Mouse (Mus musculus) heart, postnatal 0 days (tissue): Measurements from ENCODE around the gene Zscan25. TPM values are rescaled to one million over a fixed set of nuclear protein-coding genes. Genes with fewer than 3 reads are reported as not detected.
A peak's percentile ranks its signal among the peaks of the same experiment; 100 is the strongest.

Experiments
- ATAC-seq: fragments of 200-750 bp; cut with Nextera tagmentation; 2 replicates; pipeline ENCODE4 v1.8.0; 2017; ENCODE audit warnings: low read depth, moderate number of reproducible peaks, moderate library complexity; ENCODE audit not compliant: insufficient read depth
- DNase-seq: peaks from one replicate; pipeline ENCODE4 v3.0.0-alpha.2; 2016; ENCODE audit warnings: low spot score
- H3K27ac ChIP-seq: fragments of 300-500 bp; sonication (generic); 2 replicates; pipeline ENCODE4 v1.5.1; 2014; ENCODE audit warnings: low read depth, mild to moderate bottlenecking
- H3K27me3 ChIP-seq: fragments of 300-500 bp; sonication (generic); 2 replicates; pipeline ENCODE4 v1.6.1; 2014; ENCODE audit warnings: low read length, mixed read lengths; ENCODE audit not compliant: control insufficient read depth, insufficient read depth
- H3K36me3 ChIP-seq: fragments of 300-500 bp; sonication (generic); replicated peaks from 2 replicates; pipeline ENCODE4 v1.6.1; 2014; ENCODE audit warnings: low read length, mixed read lengths; ENCODE audit not compliant: control insufficient read depth, insufficient read depth
- H3K4me1 ChIP-seq: fragments of 300-500 bp; sonication (generic); 2 replicates; pipeline ENCODE4 v1.6.1; 2014; ENCODE audit warnings: antibody characterized with exemption; ENCODE audit not compliant: control insufficient read depth, insufficient read depth
- H3K4me2 ChIP-seq: fragments of 300-500 bp; sonication (generic); 2 replicates; pipeline ENCODE4 v1.6.1; 2014; ENCODE audit warnings: low read depth, mild to moderate bottlenecking, low read length, moderate library complexity
- H3K4me3 ChIP-seq: fragments of 300-500 bp; sonication (generic); 2 replicates; pipeline ENCODE4 v1.5.1; 2014; ENCODE audit warnings: low read depth, low read length
- H3K9ac ChIP-seq: fragments of 300-500 bp; sonication (generic); replicated peaks from 2 replicates; pipeline ENCODE4 v1.6.1; 2014; ENCODE audit warnings: low read depth, low read length, mixed read lengths
- H3K9me3 ChIP-seq: fragments of 300-500 bp; sonication (generic); replicated peaks from 2 replicates; pipeline ENCODE4 v1.6.1; 2016; ENCODE audit warnings: low read length; ENCODE audit not compliant: control insufficient read depth
- CTCF ChIP-seq: IDR thresholded peaks from 2 replicates; pipeline ENCODE4 v1.5.1; 2016; ENCODE audit warnings: antibody characterized with exemption, control low read depth, low read depth
- EP300 ChIP-seq: IDR thresholded peaks from 2 replicates; pipeline ENCODE4 v1.6.1; 2016; ENCODE audit warnings: antibody characterized with exemption, low read depth
- WGBS: fragments of 180-500 bp; shearing (Covaris S2); extraction: QIAGEN DNeasy Blood & Tissue Kit; methylation state at CpG from one replicate; pipeline ENCODE4 v1.1.7; 2014; 5-methylcytosine and 5-hydroxymethylcytosine counted together
- polyA plus RNA-seq: library from polyadenylated mRNA; unstranded; fragments of >200 nt; fragmentation: Nextera tagmentation; extraction: Ambion mirVana; gene quantifications from 2 replicates; pipeline ENCODE4 v1.2.1, GENCODE M21; 2015
- total RNA-seq: library from RNA; depleted of rRNA; stranded (reverse); fragments of >200 nt; gene quantifications from 2 replicates; pipeline ENCODE4 v1.2.3, GENCODE M21; 2014; ENCODE audit warnings: low replicate concordance; rRNA removed

Gene Zscan25
- total RNA-seq (9.9 and 17.1 TPM in 2 replicates), polyA plus RNA-seq (0.19 and 0.27 TPM in 2 replicates)

- H3K4me3 ChIP-seq = peak within 1 kb of the TSS; percentile 66
- H3K36me3 ChIP-seq = peaks cover 27% of the 10 kb centered on the region
Observed at GRCm38 (mm10) chr5:145280371-145281143, at the start of gene Zscan25. Gene Zscan25, plus strand, starts transcription at chr5:145280500.

DNA sequence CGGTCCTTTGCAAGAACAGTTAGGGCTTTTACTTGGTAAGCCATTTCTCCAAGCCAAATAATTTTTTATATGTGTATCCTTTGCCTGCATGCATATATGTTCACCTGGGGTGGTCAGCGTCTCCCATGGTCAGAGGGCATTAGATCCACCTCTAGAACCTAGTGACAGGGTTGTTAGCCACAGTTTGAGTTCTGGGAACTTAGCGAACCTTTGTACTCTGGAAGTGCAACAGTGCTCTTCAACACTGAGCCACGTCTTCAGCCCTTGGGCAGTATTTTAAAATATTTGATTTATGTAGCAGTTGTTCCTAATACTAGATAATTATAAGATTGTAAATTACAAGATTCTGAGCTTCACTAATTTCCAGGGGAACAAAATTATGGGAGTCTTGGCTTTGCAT lies 49.7 kb upstream of the Zscan25 start:
- no peak overlapping the region for H3K4me3 ChIP-seq
- WGBS = 91% methylated on average over 4 of the region's 4 CpGs
- TF ChIP-seq CTCF = no peak
- no peak for TF ChIP-seq EP300
- H3K9ac ChIP-seq = no peak overlapping the region
- H3K27ac ChIP-seq = peak overlapping the region; percentile 98
- peak overlapping the region; percentile 79 for H3K4me2 ChIP-seq
- ATAC-seq (no peak), DNase-seq (no peak)
- peaks cover 10% of the 10 kb centered on the region for H3K4me1 ChIP-seq
- H3K27me3 ChIP-seq = no peaks in the 10 kb centered on the region
- no peaks in the 10 kb centered on the region for H3K9me3 ChIP-seq
- H3K36me3 ChIP-seq = peaks cover 23% of the 10 kb centered on the region

More at GRCm38 (mm10) chr5:145280371-145281143, at the start of gene Zscan25:
- DNase-seq (peak; percentile 92), ATAC-seq (peak; percentile 100)
- Histone ChIP-seq H3K4me1 (no peaks in the 10 kb centered on the region), H3K4me2 (peak within 1 kb of the TSS; percentile 67), H3K27ac (peak within 1 kb of the TSS; percentile 91), H3K9ac (peak within 1 kb of the TSS; percentile 85), H3K27me3 (no peaks in the 10 kb centered on the region), H3K9me3 (no peaks in the 10 kb centered on the region)
- TF ChIP-seq CTCF (no peak), EP300 (peak; percentile 40; the same call in 1 of the 2 replicates)
- under 1% methylated on average over 50 of the region's 50 CpGs for WGBS

DNA sequence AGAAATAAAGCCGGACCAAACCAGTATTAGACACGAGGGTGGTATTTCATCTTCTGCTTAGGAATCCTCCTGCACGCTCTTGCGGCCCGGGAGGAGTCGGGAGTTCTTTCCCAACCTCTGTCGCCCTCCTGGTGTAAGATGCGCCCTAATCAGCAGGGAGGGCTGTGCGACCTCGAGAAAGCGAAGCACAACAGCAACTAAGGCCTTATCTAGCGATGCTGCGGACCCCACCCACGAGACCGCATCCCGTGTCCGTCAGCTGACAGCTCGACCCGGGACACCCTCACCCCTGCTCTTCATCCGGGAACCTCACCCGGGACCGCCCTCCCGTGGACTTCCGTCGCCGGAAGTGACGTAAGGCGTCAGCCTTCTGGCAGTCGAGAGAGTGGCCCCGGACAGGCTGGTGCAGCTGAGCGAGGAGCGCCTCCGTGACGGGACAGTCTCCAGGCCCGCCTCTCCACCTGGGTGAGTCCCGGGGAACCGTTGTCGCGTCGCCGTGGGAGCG lies 48.9 kb upstream of the Zscan25 start, which contains the start of gene Zfp655:
Gene Zfp655, plus strand, starts transcription at position 349 of the 505 bp plus-strand sequence.
- H3K36me3 ChIP-seq = peaks cover 30% of the 10 kb centered on the region
- H3K9ac ChIP-seq = peak within 1 kb of the TSS; percentile 100
- 0% methylated on average over 38 of the region's 42 CpGs for WGBS
- TF ChIP-seq EP300 = peak; percentile 99
- TF ChIP-seq CTCF = no peak
- H3K9me3 ChIP-seq = no peaks in the 10 kb centered on the region
- H3K27ac ChIP-seq = peak within 1 kb of the TSS; percentile 98
- H3K4me1 ChIP-seq = peaks cover 10% of the 10 kb centered on the region
- DNase-seq = peak; percentile 95
- ATAC-seq = peak; percentile 99
- peak within 1 kb of the TSS; percentile 79 for H3K4me2 ChIP-seq
- H3K4me3 ChIP-seq = peak within 1 kb of the TSS; percentile 99
- H3K27me3 ChIP-seq = no peaks in the 10 kb centered on the region

GRCm38 (mm10) chr5:145231893-145232411 lies 48.3 kb upstream of the Zscan25 start:
- peak; percentile 61 for ATAC-seq
- WGBS = under 1% methylated on average over 49 of the region's 49 CpGs
- H3K27me3 ChIP-seq = no peaks in the 10 kb centered on the region
- peak overlapping the region; percentile 100 for H3K9ac ChIP-seq
- DNase-seq = peak; percentile 16
- peak overlapping the region; percentile 98 for H3K27ac ChIP-seq
- H3K4me2 ChIP-seq = peak overlapping the region; percentile 79
- H3K4me3 ChIP-seq = peak overlapping the region; percentile 99
- peaks cover 10% of the 10 kb centered on the region for H3K4me1 ChIP-seq
- peaks cover 35% of the 10 kb centered on the region for H3K36me3 ChIP-seq
- TF ChIP-seq CTCF (no peak), EP300 (no peak)
- no peaks in the 10 kb centered on the region for H3K9me3 ChIP-seq

DNA sequence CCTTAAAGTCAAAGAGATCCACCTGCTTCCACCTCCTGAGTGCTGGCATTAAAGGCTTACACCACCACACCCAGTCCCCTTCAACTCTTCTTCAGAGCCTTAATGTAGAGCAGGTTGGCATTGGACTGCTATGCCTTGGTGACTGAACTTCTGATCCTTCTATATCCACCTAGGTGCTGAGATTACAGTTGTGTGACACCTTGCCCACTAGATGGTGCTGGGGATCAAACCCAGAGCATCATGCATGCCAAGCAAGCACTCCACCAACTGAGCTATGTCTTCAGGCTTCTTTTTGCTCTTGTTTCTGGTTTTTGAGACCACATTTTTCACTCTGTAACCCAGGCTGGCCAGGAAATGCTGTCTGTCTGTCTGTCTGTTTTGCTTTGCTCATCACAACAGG lies 45.7 kb upstream of the Zscan25 start:
- Histone ChIP-seq H3K27me3 (no peaks in the 10 kb centered on the region), H3K36me3 (peaks cover 57% of the 10 kb centered on the region), H3K27ac (no peak overlapping the region), H3K4me1 (peaks cover 15% of the 10 kb centered on the region), H3K4me2 (no peak overlapping the region), H3K4me3 (no peak overlapping the region), H3K9me3 (no peaks in the 10 kb centered on the region), H3K9ac (no peak overlapping the region)
- TF ChIP-seq EP300 (no peak), CTCF (peak; percentile 51)
- ATAC-seq = no peak
- DNase-seq = no peak
